Mouse (Mus musculus) forebrain, embryonic 16.5 days (tissue): ENCODE measurements at regions not wholly inside any gene's neighbourhood (a gene's known extent, or its start where the extent isn't known, plus 50 kb on each side); places are given as distances from the start of the nearest gene placed in this dataset.

Source experiments
- ATAC-seq: fragments of 200-750 bp; cut with Nextera tagmentation; 2 replicates; pipeline ENCODE4 v1.8.0; 2017; ENCODE audit warnings: mild to moderate bottlenecking, moderate library complexity
- H3K27ac ChIP-seq: fragments of 300-500 bp; sonication (generic); 2 replicates; pipeline ENCODE4 v1.5.1; 2014; ENCODE audit warnings: low read length, control low read depth
- H3K27me3 ChIP-seq: fragments of 300-500 bp; sonication (generic); replicated peaks from 2 replicates; pipeline ENCODE4 v1.6.1; 2014; ENCODE audit warnings: low read length; ENCODE audit not compliant: control insufficient read depth, insufficient read depth
- H3K36me3 ChIP-seq: fragments of 300-500 bp; sonication (generic); 2 replicates; pipeline ENCODE4 v1.6.1; 2014; ENCODE audit not compliant: control insufficient read depth, insufficient read depth
- H3K4me1 ChIP-seq: fragments of 300-500 bp; sonication (generic); replicated peaks from 2 replicates; pipeline ENCODE4 v1.6.1; 2014; ENCODE audit warnings: low read length; ENCODE audit not compliant: control insufficient read depth, insufficient read depth
- H3K4me2 ChIP-seq: fragments of 300-500 bp; sonication (generic); 2 replicates; pipeline ENCODE4 v1.6.1; 2014; ENCODE audit warnings: mild to moderate bottlenecking, low read length, control low read depth
- H3K4me3 ChIP-seq: fragments of 300-500 bp; sonication (generic); replicated peaks from 2 replicates; pipeline ENCODE4 v1.5.1; 2014; ENCODE audit warnings: mild to moderate bottlenecking, low read length, control low read depth
- H3K9ac ChIP-seq: fragments of 300-500 bp; sonication (generic); replicated peaks from 2 replicates; pipeline ENCODE4 v1.6.1; 2014; ENCODE audit warnings: low read depth, low read length, control low read depth
- H3K9me3 ChIP-seq: fragments of 300-500 bp; sonication (generic); 2 replicates; pipeline ENCODE4 v1.6.1; 2016; ENCODE audit warnings: low read length; ENCODE audit not compliant: control insufficient read depth
- WGBS: fragments of 180-500 bp; shearing (Covaris S2); extraction: QIAGEN DNeasy Blood & Tissue Kit; methylation state at CpG from one replicate; pipeline ENCODE4 v1.1.7; 2014; 5-methylcytosine and 5-hydroxymethylcytosine counted together

DNA sequence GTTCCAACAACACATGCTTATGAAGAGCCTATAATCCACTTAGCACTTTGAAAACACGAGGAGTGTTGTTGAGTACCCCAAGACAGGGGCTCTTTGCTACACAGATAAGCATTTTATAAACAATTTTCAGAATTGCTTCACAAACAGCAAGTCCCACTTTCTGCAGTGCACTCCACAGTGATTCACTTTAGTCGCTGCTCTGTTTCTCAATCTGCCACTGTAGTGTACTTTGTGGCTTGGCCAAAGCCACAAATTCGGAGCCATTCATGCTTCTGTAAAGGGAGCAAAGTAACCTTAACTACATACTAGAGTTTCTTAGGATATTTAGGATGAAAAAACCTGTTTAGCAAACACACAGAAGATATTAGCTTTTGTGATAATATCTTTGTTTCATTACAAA lies 1226.5 kb upstream of the Luzp2 start:
- 71% methylated on average over 3 of the region's 3 CpGs for WGBS
- ATAC-seq, result peak; percentile 31; the same call in 1 of the 2 replicates
- no peaks in the 10 kb centered on the region for H3K4me1 ChIP-seq

More for the DNA sequence above, 1226.5 kb upstream of the Luzp2 start:
- Histone ChIP-seq H3K9ac (no peak overlapping the region), H3K27ac (no peak overlapping the region), H3K4me3 (no peak overlapping the region), H3K9me3 (no peaks in the 10 kb centered on the region), H3K36me3 (no peaks in the 10 kb centered on the region), H3K27me3 (no peaks in the 10 kb centered on the region), H3K4me2 (no peak overlapping the region)
